Mouse (Mus musculus): ENCODE data around the gene Dohh.

The Dohh gene

GRCm38 (mm10) chr10:81382039-81382438, 2.2 kb upstream of the Dohh start:
- ATAC-seq (ENCODE audit: low TSS enrichment), result no peak

- ATAC-seq (ENCODE audit: low TSS enrichment), result 0 out of 2 replicates have a peak, but pooled peaks have one; percentile 0
Observed at GRCm38 (mm10) chr10:81384605-81384982, 366 bp downstream of the Dohh start.

- ATAC-seq (ENCODE audit: low TSS enrichment), result no peak
Observed at GRCm38 (mm10) chr10:81385603-81386306, 1.5 kb downstream of the Dohh start.

- ATAC-seq (ENCODE audit: low TSS enrichment), result no peak
Observed at GRCm38 (mm10) chr10:81387716-81388115, 3.5 kb downstream of the Dohh start.

GRCm38 (mm10) chr10:81388505-81389055, 4.4 kb downstream of the Dohh start, which contains the start of gene Gm48552:
Gene Gm48552 (plus strand): TSS chr10:81389005.
- ATAC-seq (ENCODE audit: low TSS enrichment), result no peak

GRCm38 (mm10) chr10:81389373-81389772, 5.1 kb downstream of the Dohh start:
- ATAC-seq (ENCODE audit: low TSS enrichment), result no peak

- peak; percentile 48 for ATAC-seq (ENCODE audit: low TSS enrichment)
Observed at GRCm38 (mm10) chr10:81389801-81390677, 5.8 kb downstream of the Dohh start.

- ATAC-seq (ENCODE audit: low TSS enrichment), result no peak
Observed at GRCm38 (mm10) chr10:81390678-81390965, 6.4 kb downstream of the Dohh start.

GRCm38 (mm10) chr10:81392270-81392669, 8.0 kb downstream of the Dohh start:
- ATAC-seq (ENCODE audit: low TSS enrichment), result no peak

- ATAC-seq (ENCODE audit: low TSS enrichment), result no peak
Observed at GRCm38 (mm10) chr10:81392781-81393185, 8.6 kb downstream of the Dohh start, which contains the start of gene Smim24. Gene Smim24 (plus strand): TSS chr10:81393051.

- no peak for ATAC-seq (ENCODE audit: low TSS enrichment)
Observed at GRCm38 (mm10) chr10:81393456-81394063, 9.3 kb downstream of the Dohh start.

- ATAC-seq (ENCODE audit: low TSS enrichment), result no peak
Observed at GRCm38 (mm10) chr10:81395127-81395526, 10.9 kb downstream of the Dohh start.

- no peak for ATAC-seq (ENCODE audit: low TSS enrichment)
Observed at GRCm38 (mm10) chr10:81395865-81396264, 11.6 kb downstream of the Dohh start.

- ATAC-seq (ENCODE audit: low TSS enrichment), result no peak
Observed at GRCm38 (mm10) chr10:81396749-81397148, 12.5 kb downstream of the Dohh start.

- no peak for ATAC-seq (ENCODE audit: low TSS enrichment)
Observed at GRCm38 (mm10) chr10:81399296-81399695, 15.1 kb downstream of the Dohh start.

- ATAC-seq (ENCODE audit: low TSS enrichment), result no peak
Observed at GRCm38 (mm10) chr10:81399798-81400308, 15.6 kb downstream of the Dohh start.

- ATAC-seq (ENCODE audit: low TSS enrichment), result no peak
Observed at GRCm38 (mm10) chr10:81400371-81401204, 16.4 kb downstream of the Dohh start.

- ATAC-seq (ENCODE audit: low TSS enrichment), result peak; percentile 14
Observed at GRCm38 (mm10) chr10:81401205-81401520, 16.9 kb downstream of the Dohh start.

GRCm38 (mm10) chr10:81401521-81402226, 17.4 kb downstream of the Dohh start:
- peak; percentile 35 for ATAC-seq (ENCODE audit: low TSS enrichment)

- ATAC-seq (ENCODE audit: low TSS enrichment), result no peak
Observed at GRCm38 (mm10) chr10:81402227-81402765, 18.1 kb downstream of the Dohh start.
